8 mouse cellular contexts compared by ENCODE assay signal in the genomic region with DNA sequence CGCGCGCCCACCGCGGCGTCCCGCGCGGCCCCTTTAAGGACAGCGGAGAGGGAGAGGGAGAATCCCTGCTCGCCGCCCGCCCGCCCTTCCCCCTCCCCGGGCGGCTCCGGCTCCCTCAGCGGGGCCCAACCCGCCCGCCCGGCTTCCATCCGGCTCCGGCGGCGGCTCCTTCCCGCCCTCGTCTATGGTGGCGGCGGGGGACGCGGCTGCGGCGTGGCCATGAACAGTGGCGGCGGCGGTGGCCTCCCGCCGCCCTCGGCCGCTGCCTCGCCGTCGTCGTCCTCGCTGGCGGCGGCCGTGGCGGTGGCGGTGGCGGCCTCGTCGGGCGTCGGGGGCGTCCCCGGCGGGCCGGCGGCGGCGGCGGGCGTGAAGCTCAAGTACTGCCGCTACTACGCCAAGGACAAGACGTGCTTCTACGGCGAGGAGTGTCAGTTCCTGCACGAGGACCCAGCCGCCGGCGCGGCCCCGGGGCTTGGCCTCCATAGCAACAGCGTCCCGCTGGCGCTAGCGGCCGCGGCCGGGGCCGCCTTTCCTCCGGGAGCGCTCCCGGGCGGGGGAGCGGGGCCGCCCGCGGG. TPM values are rescaled to one million over a fixed set of nuclear protein-coding genes. Genes with fewer than 3 reads are reported as not detected.
DNase-seq lines count a peak whose midpoint lies in the region; ATAC-seq lines count a peak whose summit lies in the region.

No protein-coding gene starts in this region.

- H3K4me2 ChIP-seq in hindbrain, embryonic 13.5 days, result peak overlapping the region; percentile 83
- peak overlapping the region; percentile 81 for H3K4me2 ChIP-seq in midbrain, embryonic 11.5 days

- peak; percentile 62 to 87 for DNase-seq in adrenal gland, adult (ENCODE audit: inconsistent age in 2 of 2, low spot score in 1 of 2)
- DNase-seq in adrenal gland, adult 2 months, result no peak
- DNase-seq in adrenal gland, postnatal 14 days, result peak; percentile 76
- peak; percentile 58 for DNase-seq in forebrain, embryonic 10.5 days (ENCODE audit: extremely low spot score, low spot score)
- DNase-seq in limb, embryonic 10.5 days (ENCODE audit: low spot score), result peak; percentile 74
- no peak for DNase-seq in midbrain, embryonic 11.5 days (ENCODE audit: low spot score, missing footprints)
- peak; percentile 72 to 81 for DNase-seq in spleen, postnatal 10 days (ENCODE audit: low spot score in 2 of 2)

- peaks cover 6% of the 10 kb centered on the region for H3K36me3 ChIP-seq in forebrain, embryonic 10.5 days (replicated peaks)
- H3K36me3 ChIP-seq in hindbrain, embryonic 13.5 days, result no peaks in the 10 kb centered on the region
- peaks cover 11% of the 10 kb centered on the region; the same call in 1 of the 2 replicates for H3K36me3 ChIP-seq in limb, embryonic 10.5 days
- H3K36me3 ChIP-seq in midbrain, embryonic 11.5 days (ENCODE audit: control insufficient read depth, insufficient read depth, low read length), result no peaks in the 10 kb centered on the region; the same call in 1 of the 2 replicates

- under 1% methylated on average over 68 of the region's 91 CpGs for WGBS in forebrain, embryonic 10.5 days
- under 1% methylated on average over 61 of the region's 91 CpGs for WGBS in hindbrain, embryonic 13.5 days
- WGBS in limb, embryonic 10.5 days, result under 1% methylated on average over 79 of the region's 91 CpGs
- under 1% methylated on average over 51 of the region's 91 CpGs for WGBS in midbrain, embryonic 11.5 days

- no peaks in the 10 kb centered on the region for H3K27me3 ChIP-seq in forebrain, embryonic 10.5 days (ENCODE audit: poor library complexity, severe bottlenecking)
- no peaks in the 10 kb centered on the region for H3K27me3 ChIP-seq in hindbrain, embryonic 13.5 days
- no peaks in the 10 kb centered on the region for H3K27me3 ChIP-seq in limb, embryonic 10.5 days (ENCODE audit: low read depth, poor library complexity, severe bottlenecking)
- H3K27me3 ChIP-seq in midbrain, embryonic 11.5 days (ENCODE audit: control insufficient read depth, insufficient read depth, low read length), result no peaks in the 10 kb centered on the region

- peak overlapping the region; percentile 98 for H3K9ac ChIP-seq in hindbrain, embryonic 13.5 days
- H3K9ac ChIP-seq in midbrain, embryonic 11.5 days (ENCODE audit: low read length), result peak overlapping the region; percentile 96

- H3K9me3 ChIP-seq in forebrain, embryonic 10.5 days, result no peaks in the 10 kb centered on the region
- H3K9me3 ChIP-seq in hindbrain, embryonic 13.5 days, result no peaks in the 10 kb centered on the region
- no peaks in the 10 kb centered on the region for H3K9me3 ChIP-seq in limb, embryonic 10.5 days (replicated peaks)
- no peaks in the 10 kb centered on the region for H3K9me3 ChIP-seq in midbrain, embryonic 11.5 days (ENCODE audit: control insufficient read depth, low read length)

- H3K4me1 ChIP-seq in forebrain, embryonic 10.5 days, result peaks cover 44% of the 10 kb centered on the region
- H3K4me1 ChIP-seq in hindbrain, embryonic 13.5 days (replicated peaks), result peaks cover 45% of the 10 kb centered on the region
- peaks cover 15% of the 10 kb centered on the region for H3K4me1 ChIP-seq in limb, embryonic 10.5 days
- peaks cover 8% of the 10 kb centered on the region for H3K4me1 ChIP-seq in midbrain, embryonic 11.5 days (ENCODE audit: control insufficient read depth, insufficient read depth, low read length)

- ATAC-seq in hindbrain, embryonic 13.5 days (ENCODE audit: low FRiP score), result peak; percentile 87
- ATAC-seq in midbrain, embryonic 11.5 days (ENCODE audit: low FRiP score), result peak; percentile 89

- H3K4me3 ChIP-seq in forebrain, embryonic 10.5 days, result peak overlapping the region; percentile 97
- H3K4me3 ChIP-seq in hindbrain, embryonic 13.5 days, result peak overlapping the region; percentile 97
- peak overlapping the region; percentile 99 for H3K4me3 ChIP-seq in limb, embryonic 10.5 days
- H3K4me3 ChIP-seq in midbrain, embryonic 11.5 days (ENCODE audit: low read depth, low read length), result peak overlapping the region; percentile 98

- peak overlapping the region; percentile 98 for H3K27ac ChIP-seq in forebrain, embryonic 10.5 days
- peak overlapping the region; percentile 98 for H3K27ac ChIP-seq in hindbrain, embryonic 13.5 days
- H3K27ac ChIP-seq in limb, embryonic 10.5 days, result peak overlapping the region; percentile 98
- H3K27ac ChIP-seq in midbrain, embryonic 11.5 days (ENCODE audit: low read depth, low read length), result peak overlapping the region; percentile 98

RNA-seq across cellular contexts. Expression of a gene that starts 0.5 kb away (rescaled TPM):
- 100 to 1,000 TPM in 1 of 2 experiments, 10 to 100 TPM in 1; 75.5 to 122 TPM for total RNA-seq in adrenal gland, adult 2 months (2021)
- polyA plus RNA-seq in adrenal gland, adult 2 months (2012; rRNA removed), result 8.0 and 11.2 TPM in 2 replicates
- 102 and 110 TPM in 2 replicates for total RNA-seq in adrenal gland, postnatal 14 days (2021)
- polyA plus RNA-seq in forebrain, embryonic 10.5 days (2016; fragmentation: Nextera tagmentation; extraction: Ambion mirVana), result 49.9 and 55.4 TPM in 2 replicates
- polyA plus RNA-seq in hindbrain, embryonic 13.5 days (2015; fragmentation: Nextera tagmentation; extraction: Ambion mirVana), result 61.1 and 63.5 TPM in 2 replicates
- 46.9 and 47.8 TPM in 2 replicates for polyA plus RNA-seq in limb, embryonic 10.5 days (2016; fragmentation: Nextera tagmentation; extraction: Ambion mirVana)
- polyA plus RNA-seq in midbrain, embryonic 11.5 days (2014; fragmentation: Nextera tagmentation; extraction: Ambion mirVana), result 47.8 and 49.4 TPM in 2 replicates

RNA-seq across cellular contexts. Expression of a gene that starts 30.2 kb away (rescaled TPM):
- total RNA-seq in adrenal gland, adult 2 months (2021), result under 1 TPM; 0.24 to 0.35 TPM
- polyA plus RNA-seq in adrenal gland, adult 2 months (2012; rRNA removed), result 0.07 and 0.15 TPM in 2 replicates
- total RNA-seq in adrenal gland, postnatal 14 days (2021), result 0.07 and 0.94 TPM in 2 replicates
- polyA plus RNA-seq in forebrain, embryonic 10.5 days (2016; fragmentation: Nextera tagmentation; extraction: Ambion mirVana), result 0.04 TPM in 1 of 2 replicates, not detected in the other
- polyA plus RNA-seq in hindbrain, embryonic 13.5 days (2015; fragmentation: Nextera tagmentation; extraction: Ambion mirVana), result 0.36 and 0.40 TPM in 2 replicates
- polyA plus RNA-seq in limb, embryonic 10.5 days (2016; fragmentation: Nextera tagmentation; extraction: Ambion mirVana), result 0.05 TPM in 1 of 2 replicates, not detected in the other
- polyA plus RNA-seq in midbrain, embryonic 11.5 days (2014; fragmentation: Nextera tagmentation; extraction: Ambion mirVana), result 0.05 and 0.26 TPM in 2 replicates

Comparison
In these comparisons a context has a peak if more than half of its experiments do, and no peak if none do; other contexts are left out.
1. DNase-seq: peak in adrenal gland, adult (2 of 2), adrenal gland, postnatal 14 days (single experiment), forebrain, embryonic 10.5 days (single experiment), limb, embryonic 10.5 days (single experiment) and spleen, postnatal 10 days (2 of 2); none in adrenal gland, adult 2 months (single experiment) and midbrain, embryonic 11.5 days (single experiment).
2. Peak in every context shown above with its lines, with median percentiles within 50 percentile points of each other: H3K27ac ChIP-seq and H3K4me3 ChIP-seq.